Mouse (Mus musculus) neural tube, embryonic 14.5 days (tissue): ENCODE results near the gene Uqcc1. TPM values are rescaled to one million over a fixed set of nuclear protein-coding genes. Genes with fewer than 3 reads are reported as not detected.

Experiments used
- ATAC-seq: fragments of 200-750 bp; cut with Nextera tagmentation; 2 replicates; pipeline ENCODE4 v1.8.0; 2017; ENCODE audit warnings: low read depth, mild to moderate bottlenecking, moderate TSS enrichment, moderate library complexity
- H3K27ac ChIP-seq: fragments of 300-500 bp; sonication (generic); 2 replicates; pipeline ENCODE4 v1.5.1; 2014; ENCODE audit warnings: low read depth, mild to moderate bottlenecking, control low read depth, low read length, moderate library complexity, mixed read lengths
- H3K27me3 ChIP-seq: fragments of 300-500 bp; sonication (generic); 2 replicates; pipeline ENCODE4 v1.6.1; 2014; ENCODE audit warnings: low read length; ENCODE audit not compliant: control insufficient read depth, insufficient read depth
- H3K36me3 ChIP-seq: fragments of 300-500 bp; sonication (generic); 2 replicates; pipeline ENCODE4 v1.6.1; 2014; ENCODE audit warnings: low read length, mixed read lengths; ENCODE audit not compliant: control insufficient read depth, insufficient read depth
- H3K4me1 ChIP-seq: fragments of 300-500 bp; sonication (generic); 2 replicates; pipeline ENCODE4 v1.6.1; 2014; ENCODE audit warnings: low read length; ENCODE audit not compliant: control insufficient read depth, insufficient read depth
- H3K4me2 ChIP-seq: fragments of 300-500 bp; sonication (generic); 2 replicates; pipeline ENCODE4 v1.6.1; 2014; ENCODE audit warnings: mild to moderate bottlenecking, low read depth, low read length, control low read depth
- H3K4me3 ChIP-seq: fragments of 300-500 bp; sonication (generic); 2 replicates; pipeline ENCODE4 v1.5.1; 2014; ENCODE audit warnings: low read depth, low read length, control low read depth, mixed read lengths
- H3K9ac ChIP-seq: fragments of 300-500 bp; sonication (generic); replicated peaks from 2 replicates; pipeline ENCODE4 v1.6.1; 2014; ENCODE audit warnings: low read depth, mild to moderate bottlenecking, control low read depth, low read length, mixed read lengths
- H3K9me3 ChIP-seq: fragments of 300-500 bp; sonication (generic); 2 replicates; pipeline ENCODE4 v1.6.1; 2016; ENCODE audit warnings: low read length; ENCODE audit not compliant: control insufficient read depth
- WGBS: fragments of 180-500 bp; shearing (Covaris S2); extraction: QIAGEN DNeasy Blood & Tissue Kit; methylation state at CpG from one replicate; pipeline ENCODE4 v1.1.7; 2014; 5-methylcytosine and 5-hydroxymethylcytosine counted together
- polyA plus RNA-seq: library from polyadenylated mRNA; unstranded; fragments of >200 nt; fragmentation: Nextera tagmentation; extraction: Ambion mirVana; gene quantifications from 2 replicates; pipeline ENCODE4 v1.2.1, GENCODE M21; 2014

The Uqcc1 gene
- polyA plus RNA-seq, 1 experiment from 2014 or later, result 69.6 TPM

DNA sequence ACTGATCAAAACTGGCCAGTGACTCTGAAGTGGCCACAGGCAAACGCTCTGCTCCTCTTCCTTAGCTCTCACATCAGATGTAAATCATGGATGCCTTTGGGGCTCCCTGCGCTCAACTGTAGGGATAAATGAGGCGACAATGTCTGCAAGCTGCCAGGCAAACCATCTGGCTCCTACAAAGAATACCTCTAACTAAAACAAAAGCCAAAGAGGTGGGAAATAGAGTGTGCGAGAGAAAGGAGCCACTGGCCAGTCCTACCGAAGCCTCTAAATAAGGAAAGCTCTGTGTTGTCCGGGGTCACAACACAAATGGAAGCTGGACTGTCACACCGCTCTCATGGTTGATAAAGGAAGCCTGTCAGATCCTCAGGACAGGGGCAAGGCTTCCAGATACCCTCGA, 57.6 kb downstream of the Uqcc1 start:
- WGBS, result 32% methylated on average over 8 of the region's 8 CpGs
- Histone ChIP-seq H3K9ac (no peak overlapping the region), H3K27ac (peak overlapping the region; percentile 66), H3K27me3 (no peaks in the 10 kb centered on the region), H3K4me3 (no peak overlapping the region), H3K4me2 (no peak overlapping the region), H3K4me1 (peaks cover 11% of the 10 kb centered on the region; the same call in 1 of the 2 replicates), H3K36me3 (no peaks in the 10 kb centered on the region), H3K9me3 (no peaks in the 10 kb centered on the region)
- no peak for ATAC-seq

DNA sequence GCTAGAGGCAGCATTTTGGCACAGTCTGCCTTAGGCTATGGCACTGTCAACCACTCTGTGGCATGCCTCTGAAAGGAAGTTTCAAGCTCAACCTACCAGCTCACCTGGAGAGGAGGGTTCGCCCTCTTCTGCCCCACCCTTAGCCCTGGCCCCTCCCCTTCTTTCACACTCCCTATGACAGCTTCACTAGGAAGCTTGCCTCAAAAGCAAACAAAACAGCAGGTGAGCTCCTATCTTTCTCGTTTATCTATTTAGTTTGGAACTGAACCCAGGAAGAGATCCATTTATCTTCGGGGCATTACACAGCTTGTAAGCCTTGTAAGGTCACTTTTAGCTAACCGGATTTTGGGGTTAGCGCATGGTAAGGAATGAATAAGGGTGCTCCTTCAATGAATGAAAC, 60.3 kb downstream of the Uqcc1 start:
- no peaks in the 10 kb centered on the region for H3K36me3 ChIP-seq
- H3K27me3 ChIP-seq, result no peaks in the 10 kb centered on the region
- ATAC-seq, result no peak
- no peak overlapping the region for H3K9ac ChIP-seq
- peaks cover 11% of the 10 kb centered on the region; the same call in 1 of the 2 replicates for H3K4me1 ChIP-seq
- no peak overlapping the region for H3K4me2 ChIP-seq
- no peak overlapping the region for H3K4me3 ChIP-seq
- H3K27ac ChIP-seq, result no peak overlapping the region
- no peaks in the 10 kb centered on the region for H3K9me3 ChIP-seq
- WGBS, result 77% methylated on average over 5 of the region's 5 CpGs

DNA sequence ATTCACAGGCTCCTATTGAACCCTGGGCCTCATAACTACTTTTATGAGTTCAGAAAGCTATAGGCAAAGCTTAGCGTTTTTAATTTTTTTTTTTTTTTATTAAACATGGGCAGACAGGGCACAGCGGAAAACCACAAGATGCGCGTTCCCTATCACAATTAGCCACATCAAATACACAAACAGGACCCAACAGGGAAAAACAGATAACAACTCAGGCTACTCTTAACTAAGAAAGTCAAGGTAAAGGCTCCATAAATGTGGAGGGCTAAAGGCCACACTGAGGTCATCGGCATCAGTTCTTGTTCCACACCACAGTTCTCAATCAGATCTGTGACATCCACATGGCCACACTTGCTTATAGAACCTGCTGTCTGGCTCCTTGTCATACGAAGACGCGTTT, 61.8 kb downstream of the Uqcc1 start:
- Histone ChIP-seq H3K4me2 (no peak overlapping the region), H3K4me3 (no peak overlapping the region), H3K27me3 (no peaks in the 10 kb centered on the region), H3K4me1 (peaks cover 15% of the 10 kb centered on the region; the same call in 1 of the 2 replicates), H3K36me3 (no peaks in the 10 kb centered on the region), H3K9ac (no peak overlapping the region), H3K27ac (no peak overlapping the region), H3K9me3 (no peaks in the 10 kb centered on the region)
- over 99% methylated on average over 8 of the region's 8 CpGs for WGBS
- no peak for ATAC-seq

DNA sequence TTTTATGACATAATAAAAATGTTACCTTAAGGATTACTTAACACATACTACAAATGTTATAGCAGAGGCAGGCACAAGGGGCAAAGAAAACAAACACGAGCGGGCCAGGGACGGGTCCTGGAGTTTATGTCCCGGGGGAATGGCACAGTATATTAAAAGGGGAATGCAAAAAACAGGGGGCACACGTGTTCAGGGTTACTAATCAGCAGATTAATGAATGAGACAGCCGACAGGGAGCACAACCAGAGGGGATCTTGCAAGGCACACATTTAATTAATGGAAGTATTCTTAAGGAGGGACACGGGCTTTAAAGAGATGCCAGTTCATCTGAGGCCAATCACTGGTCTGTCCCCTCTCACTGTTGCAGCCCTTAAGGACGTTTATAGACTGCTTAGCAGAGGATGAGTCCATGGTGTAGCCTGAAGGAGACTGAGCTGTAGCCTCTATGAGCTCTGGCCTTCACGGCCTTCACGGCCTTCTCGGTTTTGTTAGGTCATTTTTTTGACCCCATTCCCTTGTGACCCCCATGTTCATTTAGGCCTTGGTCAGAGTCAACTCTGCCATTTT, 66.7 kb downstream of the Uqcc1 start:
- Histone ChIP-seq H3K4me1 (peaks cover 18% of the 10 kb centered on the region; the same call in 1 of the 2 replicates), H3K27me3 (no peaks in the 10 kb centered on the region), H3K4me3 (no peak overlapping the region), H3K27ac (peak overlapping the region; percentile 56), H3K36me3 (no peaks in the 10 kb centered on the region), H3K9ac (no peak overlapping the region), H3K4me2 (peak overlapping the region; percentile 26), H3K9me3 (no peaks in the 10 kb centered on the region)
- peak; percentile 73 for ATAC-seq
- 28% methylated on average over 11 of the region's 11 CpGs for WGBS

DNA sequence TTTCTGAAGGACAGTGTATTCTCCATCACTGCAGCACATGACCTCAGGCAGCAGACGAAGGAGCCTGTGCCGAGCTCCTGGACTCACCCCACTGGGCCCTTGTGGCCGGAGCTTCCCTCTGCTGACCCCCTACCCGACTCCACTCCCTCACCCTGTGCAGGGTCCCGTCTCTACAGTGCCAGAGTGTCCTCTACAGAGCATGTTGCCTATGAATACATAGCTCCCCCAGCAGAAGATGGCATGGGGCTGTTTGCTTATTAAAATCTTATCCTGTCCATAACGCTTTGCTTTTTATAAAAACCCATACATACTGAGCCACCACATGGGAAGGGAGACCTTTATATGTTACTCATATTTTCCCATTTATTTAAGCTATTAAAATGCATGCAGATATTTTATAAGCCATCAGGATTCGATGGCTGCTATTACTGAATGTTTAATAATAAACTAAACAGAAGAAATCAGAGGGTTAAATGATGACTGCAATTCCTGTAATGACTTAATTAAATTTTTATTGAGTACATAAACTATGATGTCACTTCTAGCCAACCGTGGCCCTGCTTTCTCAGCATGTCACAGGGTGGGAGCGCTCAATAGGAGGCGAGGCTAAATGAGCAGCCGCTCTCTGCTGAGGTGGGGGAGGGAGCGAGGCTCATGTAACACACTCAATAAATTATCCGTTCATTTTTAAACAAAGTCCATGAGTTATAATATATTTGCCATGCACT, 67.4 kb downstream of the Uqcc1 start:
- no peak overlapping the region for H3K4me3 ChIP-seq
- H3K9ac ChIP-seq, result 0 out of 2 replicates have a peak overlapping the region, but pooled peaks have one; percentile 28

DNA sequence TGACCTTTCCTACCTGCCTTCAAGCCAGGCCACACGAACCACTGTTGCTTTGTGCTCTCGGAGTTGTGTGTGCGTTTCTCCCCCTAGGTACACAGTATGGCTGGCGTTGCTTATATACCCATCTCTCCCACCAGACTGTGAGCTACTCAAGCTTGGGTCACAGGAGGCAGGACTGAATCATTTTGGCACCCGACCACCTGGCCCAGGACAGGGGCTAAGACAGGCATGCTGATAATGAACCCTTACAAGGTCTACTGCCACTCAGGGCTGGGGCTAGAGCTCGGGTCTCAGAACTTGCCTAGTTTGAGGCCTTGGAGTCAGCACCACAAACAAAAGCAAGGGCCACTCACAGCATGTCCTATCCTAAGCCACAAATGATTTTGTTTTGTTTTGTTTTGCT, 68.5 kb downstream of the Uqcc1 start:
- H3K4me2 ChIP-seq, result no peak overlapping the region
- no peak overlapping the region for H3K27ac ChIP-seq
- no peak overlapping the region for H3K9ac ChIP-seq
- H3K36me3 ChIP-seq, result no peaks in the 10 kb centered on the region
- WGBS, result 96% methylated on average over 6 of the region's 6 CpGs
- H3K9me3 ChIP-seq, result no peaks in the 10 kb centered on the region
- peaks cover 18% of the 10 kb centered on the region; the same call in 1 of the 2 replicates for H3K4me1 ChIP-seq
- H3K27me3 ChIP-seq, result no peaks in the 10 kb centered on the region
- H3K4me3 ChIP-seq, result no peak overlapping the region
- ATAC-seq, result no peak

More for the DNA sequence above, 67.4 kb downstream of the Uqcc1 start:
- peak overlapping the region; percentile 82 for H3K27ac ChIP-seq
- H3K4me2 ChIP-seq, result peak overlapping the region; percentile 26
- no peaks in the 10 kb centered on the region for H3K36me3 ChIP-seq
- no peaks in the 10 kb centered on the region for H3K27me3 ChIP-seq
- peaks cover 18% of the 10 kb centered on the region; the same call in 1 of the 2 replicates for H3K4me1 ChIP-seq
- 30% methylated on average over 13 of the region's 13 CpGs for WGBS
- peak; percentile 95 for ATAC-seq
- no peaks in the 10 kb centered on the region for H3K9me3 ChIP-seq

DNA sequence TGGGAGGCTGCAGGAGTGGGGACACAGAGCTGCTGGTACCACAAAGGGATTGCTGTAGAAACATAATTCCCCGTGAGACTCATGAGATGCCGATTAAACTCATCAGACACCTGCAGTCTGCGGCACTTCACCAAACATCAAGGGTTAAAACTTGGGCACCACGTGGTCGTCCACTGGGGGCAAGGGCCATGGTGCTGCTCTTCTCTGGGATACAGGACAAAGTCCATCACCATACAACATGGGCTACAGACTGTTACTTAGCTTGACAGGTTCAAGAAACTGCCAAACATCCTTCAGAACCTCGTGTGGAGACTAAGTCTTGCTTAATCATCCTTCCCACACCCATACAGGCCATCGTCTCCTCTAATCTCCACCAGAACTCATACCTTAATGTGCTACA, 70.0 kb downstream of the Uqcc1 start:
- Histone ChIP-seq H3K4me3 (no peak overlapping the region), H3K9me3 (no peaks in the 10 kb centered on the region), H3K36me3 (no peaks in the 10 kb centered on the region), H3K4me1 (peaks cover 18% of the 10 kb centered on the region; the same call in 1 of the 2 replicates), H3K9ac (no peak overlapping the region), H3K4me2 (no peak overlapping the region), H3K27ac (no peak overlapping the region), H3K27me3 (no peaks in the 10 kb centered on the region)
- ATAC-seq, result no peak
- WGBS, result 72% methylated on average over 7 of the region's 7 CpGs

DNA sequence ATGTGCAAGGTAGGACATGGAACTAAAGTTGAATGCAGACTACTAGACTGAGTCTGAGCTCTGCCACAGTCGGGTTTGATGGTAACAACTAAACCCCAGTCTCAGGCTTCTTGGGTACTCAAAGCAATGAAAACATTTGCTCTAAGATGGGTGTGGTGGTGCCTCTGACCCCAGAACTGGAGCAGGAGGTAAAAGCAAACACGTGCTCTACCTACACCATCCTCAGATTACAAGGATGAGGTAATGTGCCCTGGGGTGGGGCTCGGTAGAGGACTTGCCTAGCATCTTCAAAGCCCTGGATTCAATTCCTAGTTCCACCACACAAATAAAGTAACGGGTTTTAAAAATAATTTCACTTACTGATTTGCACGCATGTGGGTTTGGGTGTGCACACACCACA, 77.6 kb downstream of the Uqcc1 start:
- Histone ChIP-seq H3K9ac (no peak overlapping the region), H3K9me3 (no peaks in the 10 kb centered on the region), H3K36me3 (peaks cover 8% of the 10 kb centered on the region; the same call in 1 of the 2 replicates), H3K4me1 (no peaks in the 10 kb centered on the region), H3K4me3 (no peak overlapping the region), H3K4me2 (no peak overlapping the region), H3K27ac (no peak overlapping the region), H3K27me3 (no peaks in the 10 kb centered on the region)
- no peak for ATAC-seq
- WGBS, result 90% methylated on average over 5 of the region's 5 CpGs

DNA sequence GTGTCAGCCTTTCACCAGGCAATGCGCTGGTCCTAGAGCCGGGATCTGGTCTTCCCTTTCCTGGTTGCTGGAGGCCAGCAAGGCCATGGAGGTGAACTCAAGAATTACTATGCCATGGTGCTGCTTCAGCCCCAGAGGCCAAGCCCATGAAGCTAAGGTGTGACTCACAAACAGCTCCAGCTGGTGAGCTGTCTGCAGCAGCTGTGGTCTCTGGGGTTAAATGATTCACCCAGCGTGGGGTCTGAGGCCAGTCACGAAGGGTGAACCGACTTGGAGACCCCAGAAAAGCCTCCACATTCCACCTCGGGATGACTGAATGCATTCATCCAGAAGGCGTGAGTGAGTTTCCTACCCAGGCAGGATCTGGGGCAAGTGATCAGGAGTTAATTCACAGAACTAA, 80.0 kb downstream of the Uqcc1 start:
- ATAC-seq, result no peak
- no peaks in the 10 kb centered on the region for H3K4me1 ChIP-seq
- no peak overlapping the region for H3K4me2 ChIP-seq
- no peaks in the 10 kb centered on the region for H3K27me3 ChIP-seq
- peaks cover 9% of the 10 kb centered on the region; the same call in 1 of the 2 replicates for H3K36me3 ChIP-seq
- WGBS, result 82% methylated on average over 7 of the region's 7 CpGs
- no peaks in the 10 kb centered on the region for H3K9me3 ChIP-seq
- no peak overlapping the region for H3K27ac ChIP-seq
- no peak overlapping the region for H3K4me3 ChIP-seq
- H3K9ac ChIP-seq, result no peak overlapping the region
